ENCODE assay signal across 14 mouse cellular contexts in genomic region chr16:76520643-76520993, GRCm38 (mm10).
"Had no signal": no experiment of that assay in that cellular context is flagged by ENCODE, and none has a peak within 500 bp of the region (broad histone marks: within the 10 kb centered on the region; RNA-seq: fewer than 3 reads in every experiment).

No protein-coding gene starts in this region.

- H3K4me1 ChIP-seq: midbrain, embryonic 13.5 days; midbrain, embryonic 15.5 days; stomach, embryonic 15.5 days had no signal

- H3K27me3 ChIP-seq: megakaryocyte, embryonic 14.5 days; midbrain, embryonic 13.5 days; midbrain, embryonic 15.5 days; stomach, embryonic 15.5 days had no signal

- H3K36me3 ChIP-seq: midbrain, embryonic 13.5 days; midbrain, embryonic 15.5 days; stomach, embryonic 15.5 days had no signal

- H3K27ac ChIP-seq: midbrain, embryonic 13.5 days; midbrain, embryonic 15.5 days; stomach, embryonic 15.5 days; stomach, postnatal 0 days had no signal

- H3K9ac ChIP-seq: lung, embryonic 14.5 days; midbrain, embryonic 13.5 days; midbrain, embryonic 15.5 days; stomach, embryonic 15.5 days had no signal

- H3K9me3 ChIP-seq: megakaryocyte, embryonic 14.5 days; midbrain, embryonic 13.5 days; midbrain, embryonic 15.5 days; stomach, embryonic 15.5 days had no signal

- H3K4me3 ChIP-seq: megakaryocyte, embryonic 14.5 days; midbrain, embryonic 13.5 days; midbrain, embryonic 15.5 days; stomach, embryonic 15.5 days had no signal

- DNase-seq: lung, adult 18-20 months; lung, embryonic 14.5 days; lung, postnatal 10 days; lung, postnatal 4 days; right cerebral cortex, postnatal 14 days; thymus, adult 2 months; thymus, postnatal 25 days; thymus, postnatal 4 days had no signal

- H3K4me2 ChIP-seq: lung, embryonic 14.5 days; midbrain, embryonic 11.5 days; midbrain, embryonic 13.5 days; midbrain, embryonic 15.5 days; stomach, embryonic 15.5 days had no signal

- ATAC-seq: midbrain, embryonic 13.5 days; midbrain, embryonic 15.5 days had no signal
